Mouse (Mus musculus): ENCODE results near the gene Trim63. TPM values are rescaled to one million over a fixed set of nuclear protein-coding genes. Genes with fewer than 3 reads are reported as not detected.
"Not testable (repeated sequence)": the region's sequence is repeated elsewhere in the genome, so short reads cannot be mapped to it uniquely, and the experiment has no call there.

The Trim63 gene
- polyA plus RNA-seq, 1 experiment from 2014 or later = 0.31 TPM

- ATAC-seq (ENCODE audit: insufficient read depth) = no peak; the same call in 1 of the 2 replicates
- 38% methylated on average over 16 of the region's 16 CpGs for WGBS (ENCODE audit: insufficient replicate concordance)
- H3K4me2 ChIP-seq = no peak overlapping the region
Observed at GRCm38 (mm10) chr4:134316390-134316789, 1.5 kb downstream of the Trim63 start.

GRCm38 (mm10) chr4:134319074-134319473 lies 4.2 kb downstream of the Trim63 start:
- H3K9ac ChIP-seq = no peak overlapping the region
- no peak overlapping the region for H3K4me3 ChIP-seq (replicated peaks)
- peaks cover 4% of the 10 kb centered on the region; the same call in 1 of the 2 replicates for H3K27me3 ChIP-seq
- no peak for ATAC-seq (ENCODE audit: insufficient read depth)
- H3K4me2 ChIP-seq = no peak overlapping the region
- H3K36me3 ChIP-seq (replicated peaks) = no peaks in the 10 kb centered on the region
- no peaks in the 10 kb centered on the region for H3K9me3 ChIP-seq (replicated peaks)
- no peak overlapping the region for H3K27ac ChIP-seq (replicated peaks)
- H3K4me1 ChIP-seq (replicated peaks) = no peaks in the 10 kb centered on the region
- 57% methylated on average over 5 of the region's 5 CpGs for WGBS (ENCODE audit: insufficient replicate concordance)

More at GRCm38 (mm10) chr4:134316390-134316789, 1.5 kb downstream of the Trim63 start:
- Histone ChIP-seq H3K36me3 (replicated peaks) (no peaks in the 10 kb centered on the region), H3K9me3 (replicated peaks) (0 out of 2 replicates have a peak, but pooled peaks cover 4% of the 10 kb centered on the region), H3K4me3 (replicated peaks) (no peak overlapping the region), H3K27me3 (peaks cover 4% of the 10 kb centered on the region; the same call in 1 of the 2 replicates), H3K27ac (replicated peaks) (no peak overlapping the region), H3K4me1 (replicated peaks) (no peaks in the 10 kb centered on the region), H3K9ac (no peak overlapping the region)

- peaks cover 4% of the 10 kb centered on the region; the same call in 1 of the 2 replicates for H3K27me3 ChIP-seq
- H3K4me2 ChIP-seq = no peak overlapping the region
- H3K9ac ChIP-seq = no peak overlapping the region
- H3K27ac ChIP-seq (replicated peaks) = no peak overlapping the region
- no peak for ATAC-seq (ENCODE audit: insufficient read depth)
- H3K4me3 ChIP-seq (replicated peaks) = no peak overlapping the region
- no peaks in the 10 kb centered on the region for H3K4me1 ChIP-seq (replicated peaks)
- no peaks in the 10 kb centered on the region for H3K36me3 ChIP-seq (replicated peaks)
- WGBS (ENCODE audit: insufficient replicate concordance) = 56% methylated on average over 5 of the region's 5 CpGs
- no peaks in the 10 kb centered on the region for H3K9me3 ChIP-seq (replicated peaks)
Observed at GRCm38 (mm10) chr4:134319674-134320073, 4.8 kb downstream of the Trim63 start.

DNA sequence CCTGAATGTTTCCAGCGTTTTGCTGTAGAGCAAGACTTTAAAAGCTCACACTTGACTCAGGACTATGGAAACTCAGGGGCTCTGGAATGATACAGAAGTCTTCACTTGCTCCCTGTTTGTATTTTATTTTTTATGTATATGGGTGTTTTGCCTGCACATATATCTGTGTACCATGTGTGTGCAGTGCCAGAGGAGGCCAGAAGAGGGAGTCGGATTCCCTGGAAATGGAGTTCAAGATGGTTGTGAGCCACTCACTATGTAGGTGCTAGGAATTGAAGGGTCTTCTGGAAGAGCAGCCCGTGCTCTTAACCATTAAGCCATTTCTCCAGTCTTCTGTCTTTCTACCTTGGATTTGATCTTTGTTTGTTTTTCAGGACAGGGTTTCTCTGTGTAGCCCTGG lies 6.6 kb downstream of the Trim63 start:
- Histone ChIP-seq H3K4me3 (replicated peaks) (no peak overlapping the region), H3K4me1 (replicated peaks) (no peaks in the 10 kb centered on the region), H3K9me3 (replicated peaks) (no peaks in the 10 kb centered on the region), H3K4me2 (no peak overlapping the region), H3K9ac (no peak overlapping the region), H3K36me3 (replicated peaks) (no peaks in the 10 kb centered on the region), H3K27me3 (no peaks in the 10 kb centered on the region), H3K27ac (replicated peaks) (no peak overlapping the region)
- no peak for ATAC-seq (ENCODE audit: insufficient read depth)
- WGBS (ENCODE audit: insufficient replicate concordance) = 37% methylated on average over 3 of the region's 3 CpGs

GRCm38 (mm10) chr4:134324655-134325054 lies 9.7 kb downstream of the Trim63 start:
- H3K9ac ChIP-seq = no peak overlapping the region
- no peak overlapping the region for H3K4me3 ChIP-seq (replicated peaks)
- no peaks in the 10 kb centered on the region for H3K4me1 ChIP-seq (replicated peaks)
- no peaks in the 10 kb centered on the region for H3K36me3 ChIP-seq (replicated peaks)
- no peak overlapping the region for H3K4me2 ChIP-seq
- no peak overlapping the region for H3K27ac ChIP-seq (replicated peaks)
- H3K9me3 ChIP-seq (replicated peaks) = no peaks in the 10 kb centered on the region
- H3K27me3 ChIP-seq = no peaks in the 10 kb centered on the region
- ATAC-seq (ENCODE audit: insufficient read depth) = no peak
- WGBS (ENCODE audit: insufficient replicate concordance) = 35% methylated on average over 5 of the region's 5 CpGs

GRCm38 (mm10) chr4:134326859-134327530 lies 12.1 kb downstream of the Trim63 start:
- 52% methylated on average over 5 of the region's 5 CpGs for WGBS (ENCODE audit: insufficient replicate concordance)
- no peaks in the 10 kb centered on the region for H3K9me3 ChIP-seq (replicated peaks)
- H3K27me3 ChIP-seq = no peaks in the 10 kb centered on the region
- no peaks in the 10 kb centered on the region for H3K4me1 ChIP-seq (replicated peaks)
- H3K36me3 ChIP-seq (replicated peaks) = no peaks in the 10 kb centered on the region
- no peak overlapping the region for H3K27ac ChIP-seq (replicated peaks)
- H3K9ac ChIP-seq = no peak overlapping the region
- ATAC-seq (ENCODE audit: insufficient read depth) = no peak
- no peak overlapping the region for H3K4me2 ChIP-seq
- no peak overlapping the region for H3K4me3 ChIP-seq (replicated peaks)

DNA sequence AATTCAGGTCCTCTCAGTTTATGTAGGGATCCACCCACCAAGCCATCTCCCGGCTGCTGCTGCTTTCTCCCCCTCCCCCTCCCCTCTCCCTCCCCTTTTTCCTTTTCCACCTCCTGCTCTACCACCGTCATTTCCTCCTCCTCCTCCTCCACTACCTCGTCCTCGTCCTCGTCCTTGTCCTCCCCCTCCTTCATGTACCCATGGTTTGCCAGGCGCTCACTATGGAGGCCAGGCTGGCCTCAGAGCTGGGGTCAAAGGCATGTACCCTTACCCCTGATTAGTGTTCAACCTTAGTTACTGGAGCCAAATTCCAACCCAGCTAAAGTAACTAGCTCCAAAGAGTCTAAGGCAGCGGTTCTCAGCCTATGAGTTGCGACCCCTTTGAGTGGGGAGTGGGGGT lies 13.2 kb downstream of the Trim63 start:
- H3K9me3 ChIP-seq (replicated peaks) = no peaks in the 10 kb centered on the region
- H3K4me2 ChIP-seq = no peak overlapping the region

DNA sequence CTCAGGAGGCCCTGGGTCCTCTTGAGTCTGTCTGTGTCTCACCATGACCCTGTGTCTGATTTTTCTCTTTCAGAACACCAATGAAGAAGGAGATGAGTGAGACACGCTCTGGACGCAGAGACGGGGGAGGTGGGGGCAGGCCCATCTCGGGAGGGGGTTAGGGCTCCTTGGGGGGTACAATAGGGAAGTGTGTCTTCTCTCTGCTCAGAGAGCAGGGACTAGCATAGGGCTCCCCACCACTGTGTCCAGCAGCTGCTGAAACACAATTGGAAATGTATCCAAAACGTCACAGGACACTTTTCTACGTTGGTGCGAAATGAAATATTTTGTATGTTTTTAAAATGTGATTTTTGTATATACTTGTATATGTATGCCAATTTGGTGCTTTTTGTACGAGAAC lies 13.9 kb downstream of the Trim63 start:
- Histone ChIP-seq H3K4me3 (replicated peaks) (no peak overlapping the region), H3K9ac (no peak overlapping the region)
- WGBS (ENCODE audit: insufficient replicate concordance) = 72% methylated on average over 8 of the region's 8 CpGs

More for the DNA sequence above, 13.2 kb downstream of the Trim63 start:
- 44% methylated on average over 8 of the region's 8 CpGs for WGBS (ENCODE audit: insufficient replicate concordance)
- Histone ChIP-seq H3K4me3 (replicated peaks) (no peak overlapping the region), H3K36me3 (replicated peaks) (no peaks in the 10 kb centered on the region), H3K27ac (replicated peaks) (no peak overlapping the region), H3K27me3 (no peaks in the 10 kb centered on the region), H3K9ac (no peak overlapping the region), H3K4me1 (replicated peaks) (no peaks in the 10 kb centered on the region)
- no peak for ATAC-seq (ENCODE audit: insufficient read depth)

GRCm38 (mm10) chr4:134330281-134330680 lies 15.4 kb downstream of the Trim63 start:
- no peak overlapping the region for H3K4me2 ChIP-seq
- no peaks in the 10 kb centered on the region for H3K36me3 ChIP-seq (replicated peaks)
- H3K9ac ChIP-seq = no peak overlapping the region
- no peak overlapping the region for H3K4me3 ChIP-seq (replicated peaks)
- no peak overlapping the region for H3K27ac ChIP-seq (replicated peaks)
- no peak for ATAC-seq (ENCODE audit: insufficient read depth)
- 53% methylated on average over 5 of the region's 5 CpGs for WGBS (ENCODE audit: insufficient replicate concordance)
- H3K27me3 ChIP-seq = no peaks in the 10 kb centered on the region
- no peaks in the 10 kb centered on the region for H3K4me1 ChIP-seq (replicated peaks)
- H3K9me3 ChIP-seq (replicated peaks) = no peaks in the 10 kb centered on the region

More for the DNA sequence above, 13.9 kb downstream of the Trim63 start:
- H3K4me2 ChIP-seq = no peak overlapping the region
- no peaks in the 10 kb centered on the region for H3K4me1 ChIP-seq (replicated peaks)
- no peaks in the 10 kb centered on the region for H3K9me3 ChIP-seq (replicated peaks)
- no peak overlapping the region for H3K27ac ChIP-seq (replicated peaks)
- H3K36me3 ChIP-seq (replicated peaks) = no peaks in the 10 kb centered on the region
- ATAC-seq (ENCODE audit: insufficient read depth) = no peak
- no peaks in the 10 kb centered on the region for H3K27me3 ChIP-seq

DNA sequence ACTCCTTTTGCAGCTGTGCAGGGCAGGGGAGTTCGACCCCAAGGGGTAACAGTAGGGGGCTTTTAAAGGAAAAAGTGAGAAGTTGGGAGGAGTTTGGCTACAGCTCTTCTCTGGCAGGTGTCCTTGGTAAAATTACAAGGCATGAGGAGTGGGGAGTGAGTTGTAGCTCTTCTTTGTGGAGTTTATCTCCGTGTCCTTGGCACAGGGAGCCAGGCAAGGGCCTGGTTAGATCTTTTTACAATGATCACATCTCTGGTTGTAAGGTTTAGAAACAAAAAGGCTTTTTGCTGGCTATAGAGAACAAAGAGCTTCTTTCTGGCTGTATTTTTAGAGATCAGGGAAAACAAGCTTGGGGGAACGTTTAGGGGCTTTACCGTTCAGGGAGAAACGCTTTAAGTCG lies 26.3 kb downstream of the Trim63 start:
- H3K4me1 ChIP-seq (replicated peaks) = peaks cover 11% of the 10 kb centered on the region
- 66% methylated on average over 6 of the region's 6 CpGs for WGBS (ENCODE audit: insufficient replicate concordance)
- not testable (repeated sequence) for H3K4me2 ChIP-seq; H3K36me3 ChIP-seq (replicated peaks); H3K9ac ChIP-seq; ATAC-seq (ENCODE audit: insufficient read depth); H3K27ac ChIP-seq (replicated peaks); H3K4me3 ChIP-seq (replicated peaks); H3K9me3 ChIP-seq (replicated peaks)
- H3K27me3 ChIP-seq = peaks cover 59% of the 10 kb centered on the region

DNA sequence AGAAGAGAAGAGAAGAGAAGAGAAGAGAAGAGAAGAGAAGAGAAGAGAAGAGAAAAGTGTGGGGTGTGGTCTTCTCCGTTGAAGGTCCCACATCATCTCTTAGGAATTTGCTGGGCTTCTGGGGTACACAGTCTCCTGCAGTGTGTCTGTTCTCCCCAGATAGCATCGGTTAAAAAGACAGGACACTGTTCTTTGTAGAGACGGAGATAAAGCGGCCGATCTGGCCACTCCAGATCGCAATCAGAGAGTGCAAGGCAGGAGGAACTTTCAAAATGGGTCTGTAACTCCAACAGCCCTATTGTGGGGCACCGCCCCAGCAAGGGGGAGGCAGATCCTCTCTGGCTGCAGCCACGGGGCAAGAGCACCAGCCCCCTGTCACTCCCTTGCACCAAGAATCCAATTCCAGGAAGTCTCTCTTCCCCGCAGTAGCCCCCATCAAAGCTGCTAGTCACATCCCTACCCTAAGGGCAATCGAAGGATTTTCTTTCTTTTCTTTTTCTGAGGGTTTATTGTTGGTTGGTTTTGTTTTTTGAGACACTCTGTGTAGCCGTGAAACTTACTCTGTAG lies 27.4 kb downstream of the Trim63 start:
- Histone ChIP-seq H3K27ac (replicated peaks) (no peak overlapping the region), H3K9me3 (replicated peaks) (no peaks in the 10 kb centered on the region), H3K9ac (no peak overlapping the region), H3K36me3 (replicated peaks) (no peaks in the 10 kb centered on the region), H3K4me2 (no peak overlapping the region), H3K4me1 (replicated peaks) (peaks cover 11% of the 10 kb centered on the region), H3K4me3 (replicated peaks) (no peak overlapping the region), H3K27me3 (peaks cover 63% of the 10 kb centered on the region)
- WGBS (ENCODE audit: insufficient replicate concordance) = 9% methylated on average over 11 of the region's 11 CpGs
- ATAC-seq (ENCODE audit: insufficient read depth) = no peak
